Mouse (Mus musculus) ES-E14 (cell line): Measurements from ENCODE around the gene Ms4a8a. TPM values are rescaled to one million over a fixed set of nuclear protein-coding genes. Genes with fewer than 3 reads are reported as not detected.
"Not testable (repeated sequence)": the region's sequence is repeated elsewhere in the genome, so short reads cannot be mapped to it uniquely, and the experiment has no call there.

Experiments
- DNase-seq: peaks from one replicate; pipeline ENCODE4 v3.0.0-alpha.2; 2013; ENCODE audit warnings: low read depth, low spot score
- H3K27ac ChIP-seq: 2 replicates; pipeline ENCODE4 v1.5.1; 2012; ENCODE audit warnings: low read depth, mild to moderate bottlenecking, low read length, moderate library complexity, mixed read lengths; ENCODE audit not compliant: poor library complexity, insufficient read depth, severe bottlenecking
- H3K36me3 ChIP-seq: 2 replicates; pipeline ENCODE4 v1.6.1; 2012; ENCODE audit warnings: mild to moderate bottlenecking, low read length, moderate library complexity, mixed read lengths; ENCODE audit not compliant: control insufficient read depth, poor library complexity, insufficient read depth, severe bottlenecking
- H3K4me1 ChIP-seq, 2 experiments: fragments of 150-350 bp in 1 of 2; sonication (generic) in 1 of 2; 2 replicates each; pipeline ENCODE4 v1.6.1; 2012; ENCODE audit warnings: low read length in 2 of 2, mild to moderate bottlenecking in 1 of 2, mixed read lengths in 1 of 2; ENCODE audit not compliant: control insufficient read depth in 2 of 2, insufficient read depth in 2 of 2, poor library complexity in 1 of 2
- H3K4me3 ChIP-seq, 2 experiments: fragments of 150-350 bp in 1 of 2; sonication (generic) in 1 of 2; 2 replicates each; pipeline ENCODE4 v1.5.1; 2012; ENCODE audit warnings: low read length in 2 of 2, low read depth in 1 of 2, mild to moderate bottlenecking in 1 of 2, mixed read lengths in 1 of 2; ENCODE audit not compliant: insufficient read depth in 1 of 2, poor library complexity in 1 of 2, severe bottlenecking in 1 of 2
- H3K9ac ChIP-seq: 2 replicates; pipeline ENCODE4 v1.6.1; 2012; ENCODE audit warnings: low read depth, mild to moderate bottlenecking, low read length, mixed read lengths; ENCODE audit not compliant: poor library complexity, insufficient read depth, severe bottlenecking
- H3K9me3 ChIP-seq: fragments of 150-350 bp; sonication (generic); 2 replicates; pipeline ENCODE4 v1.6.1; 2012; ENCODE audit warnings: low read depth, mild to moderate bottlenecking, low read length; ENCODE audit not compliant: control insufficient read depth, insufficient read depth
- CHD2 ChIP-seq: IDR thresholded peaks from 2 replicates; pipeline ENCODE4 v1.6.1; 2014; ENCODE audit warnings: mild to moderate bottlenecking, low read depth, low read length, inconsistent platforms
- HCFC1 ChIP-seq: IDR thresholded peaks from 2 replicates; pipeline ENCODE4 v1.6.1; 2012; ENCODE audit warnings: low read length, inconsistent platforms, borderline replicate concordance; ENCODE audit not compliant: insufficient read depth
- MAFK ChIP-seq: IDR thresholded peaks from 2 replicates; pipeline ENCODE4 v1.6.1; 2014; ENCODE audit warnings: mild to moderate bottlenecking, low read depth, low read length, inconsistent platforms; ENCODE audit not compliant: insufficient read depth
- ZC3H11A ChIP-seq: IDR thresholded peaks from 2 replicates; pipeline ENCODE4 v1.6.1; 2012; ENCODE audit warnings: low read depth, mild to moderate bottlenecking, inconsistent platforms, low read length, borderline replicate concordance
- ZNF384 ChIP-seq: IDR thresholded peaks from 2 replicates; pipeline ENCODE4 v1.6.1; 2012; ENCODE audit warnings: low read depth, low read length, inconsistent platforms
- in situ Hi-C, 2 experiments: fragments of 600-800 bp; cut with MboI; formaldehyde crosslinking; loops; one replicate each; pipeline ENCODE4 v1.15.1; 2025; ENCODE audit warnings: low sequenced_read_pairs in 2 of 2, inconsistent platforms in 1 of 2; ENCODE audit not compliant: unreplicated experiment in 2 of 2
- total RNA-seq: library from RNA; depleted of rRNA; stranded (reverse); fragments of 300-350 nt; gene quantifications from 2 replicates; pipeline ENCODE4 v1.2.3, GENCODE M21; 2012; rRNA removed

Gene Ms4a8a
- not detected in 2 replicates for total RNA-seq

DNA sequence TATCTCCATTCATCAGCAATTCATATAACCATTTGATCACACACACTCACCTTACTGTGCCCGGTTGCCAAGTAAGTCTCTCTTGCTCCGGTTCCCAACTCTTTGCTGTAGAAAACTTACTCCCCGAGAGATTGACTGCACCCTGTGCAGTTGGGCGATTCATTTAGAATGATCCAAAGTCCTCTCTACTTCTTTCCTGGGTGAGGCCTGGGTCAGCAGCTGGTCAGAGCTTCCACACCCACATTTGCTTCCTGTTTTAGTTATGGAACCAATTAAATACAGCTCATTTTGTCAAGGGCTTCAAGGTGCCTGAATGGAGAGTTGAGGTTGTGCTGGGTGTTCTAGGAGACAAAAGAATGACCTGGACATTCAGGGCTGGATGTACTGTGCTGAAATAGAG, at the start of gene Ms4a8a:
Gene Ms4a8a, minus strand, starts transcription at position 169 of the 400 bp plus-strand sequence.
- H3K9me3 ChIP-seq: no peaks in the 10 kb centered on the region
- no peak within 1 kb of the TSS for H3K27ac ChIP-seq

DNA sequence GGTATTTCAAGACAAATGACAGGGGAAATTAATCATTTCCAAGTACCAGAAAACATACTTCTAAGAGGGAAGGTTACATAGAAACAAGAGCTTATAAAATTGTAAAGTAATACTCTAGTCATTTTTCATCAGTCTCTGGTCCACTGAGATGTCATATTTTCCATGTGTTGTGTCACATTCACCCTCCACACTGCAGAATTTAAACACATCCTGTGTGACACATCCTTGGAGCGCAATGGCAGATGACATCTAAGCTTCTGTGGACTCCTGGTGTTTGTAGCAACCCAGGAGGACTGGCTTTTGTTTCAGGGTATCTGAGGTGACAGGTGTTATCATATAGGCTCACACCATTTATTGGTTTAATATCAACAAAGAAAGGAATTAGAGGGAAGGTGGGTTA, 48.8 kb upstream of the Ms4a8a start:
- no peak overlapping the region for H3K4me3 ChIP-seq
- no peaks in the 10 kb centered on the region for H3K9me3 ChIP-seq
- H3K27ac ChIP-seq: no peak overlapping the region
- DNase-seq: no peak
- no peaks in the 10 kb centered on the region for H3K36me3 ChIP-seq
- in situ Hi-C loops: no loop called here
- no peaks in the 10 kb centered on the region for H3K4me1 ChIP-seq
- no peak for TF ChIP-seq CHD2
- TF ChIP-seq ZNF384: no peak
- TF ChIP-seq MAFK: no peak
- no peak overlapping the region for H3K9ac ChIP-seq

More for the DNA sequence above, at the start of gene Ms4a8a:
- H3K4me3 ChIP-seq: no peak within 1 kb of the TSS
- DNase-seq: no peak
- in situ Hi-C loops: no loop called here
- no peaks in the 10 kb centered on the region for H3K4me1 ChIP-seq
- TF ChIP-seq ZNF384: no peak
- no peak for TF ChIP-seq MAFK
- no peak for TF ChIP-seq CHD2
- TF ChIP-seq ZC3H11A: no peak
- TF ChIP-seq HCFC1: no peak
- H3K36me3 ChIP-seq: no peaks in the 10 kb centered on the region
- no peak within 1 kb of the TSS for H3K9ac ChIP-seq

GRCm38 (mm10) chr19:11121016-11121420, 40.1 kb upstream of the Ms4a8a start:
- H3K36me3 ChIP-seq, H3K9me3 ChIP-seq, H3K27ac ChIP-seq, H3K4me1 ChIP-seq, in situ Hi-C loops, DNase-seq: not testable (repeated sequence)
- peak overlapping the region; percentile 54 to 68 for H3K4me3 ChIP-seq
- H3K9ac ChIP-seq: peak overlapping the region; percentile 75; the same call in 1 of the 2 replicates

- in situ Hi-C loops: no loop called here
- no peak for TF ChIP-seq MAFK
- TF ChIP-seq ZNF384: no peak
- TF ChIP-seq CHD2: no peak
- TF ChIP-seq ZC3H11A: no peak
- TF ChIP-seq HCFC1: no peak
- H3K4me3 ChIP-seq: no peak overlapping the region
- no peaks in the 10 kb centered on the region for H3K36me3 ChIP-seq
- DNase-seq: no peak
- no peaks in the 10 kb centered on the region for H3K4me1 ChIP-seq
- no peak overlapping the region for H3K27ac ChIP-seq
- no peaks in the 10 kb centered on the region for H3K9me3 ChIP-seq
- H3K9ac ChIP-seq: no peak overlapping the region
These were observed 38.4 kb upstream of the Ms4a8a start for GRCm38 (mm10) chr19:11119338-11119737.

DNA sequence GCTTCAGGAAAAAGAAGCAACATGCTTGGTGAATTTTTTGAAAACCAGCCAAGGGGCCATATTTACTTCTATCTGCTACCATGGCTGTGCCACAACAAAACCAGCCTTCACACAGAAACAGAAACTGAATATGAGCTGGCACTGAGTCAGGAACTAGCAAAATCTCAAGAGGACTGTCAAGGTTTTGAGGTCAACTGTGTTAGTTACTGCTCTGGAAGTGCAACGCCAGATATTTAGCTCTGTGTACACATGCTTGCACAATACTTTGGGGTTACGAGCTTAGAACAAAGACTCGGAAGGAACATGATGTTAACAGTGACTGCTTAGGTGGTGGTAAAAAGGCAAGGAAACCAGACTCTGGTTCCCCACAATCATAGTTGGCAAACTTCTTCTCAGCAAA, 26.8 kb upstream of the Ms4a8a start:
- Histone ChIP-seq H3K4me1 (no peaks in the 10 kb centered on the region), H3K4me3 (no peak overlapping the region), H3K9me3 (no peaks in the 10 kb centered on the region), H3K27ac (no peak overlapping the region), H3K9ac (no peak overlapping the region), H3K36me3 (no peaks in the 10 kb centered on the region)
- no peak for DNase-seq
- TF ChIP-seq MAFK (no peak), ZNF384 (no peak), ZC3H11A (no peak), CHD2 (no peak), HCFC1 (no peak)
- in situ Hi-C loops: no loop called here
